Mouse (Mus musculus): ENCODE results near the gene Sox11.

The Sox11 gene

DNA sequence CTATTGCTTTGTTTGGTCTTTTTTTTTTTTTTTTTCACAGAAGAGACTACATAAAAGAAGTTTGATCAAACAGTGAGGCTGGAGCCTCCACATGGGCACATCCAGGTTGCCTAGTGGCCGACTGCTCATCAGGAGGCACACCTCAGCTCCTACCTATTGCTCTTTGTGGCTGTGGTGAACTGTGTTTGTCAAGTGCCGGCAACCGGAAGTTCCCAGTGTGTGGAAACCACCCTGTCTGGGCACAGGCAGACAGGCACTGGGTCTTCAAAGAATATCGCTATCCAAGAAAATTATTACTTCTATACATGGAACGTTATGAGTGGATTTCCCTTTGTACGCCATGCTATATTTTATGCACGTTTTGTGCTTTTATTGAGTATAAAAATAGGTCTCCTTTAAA, 6.0 kb downstream of the Sox11 start:
- DNase-seq (ENCODE audit: low spot score), result no peak

DNA sequence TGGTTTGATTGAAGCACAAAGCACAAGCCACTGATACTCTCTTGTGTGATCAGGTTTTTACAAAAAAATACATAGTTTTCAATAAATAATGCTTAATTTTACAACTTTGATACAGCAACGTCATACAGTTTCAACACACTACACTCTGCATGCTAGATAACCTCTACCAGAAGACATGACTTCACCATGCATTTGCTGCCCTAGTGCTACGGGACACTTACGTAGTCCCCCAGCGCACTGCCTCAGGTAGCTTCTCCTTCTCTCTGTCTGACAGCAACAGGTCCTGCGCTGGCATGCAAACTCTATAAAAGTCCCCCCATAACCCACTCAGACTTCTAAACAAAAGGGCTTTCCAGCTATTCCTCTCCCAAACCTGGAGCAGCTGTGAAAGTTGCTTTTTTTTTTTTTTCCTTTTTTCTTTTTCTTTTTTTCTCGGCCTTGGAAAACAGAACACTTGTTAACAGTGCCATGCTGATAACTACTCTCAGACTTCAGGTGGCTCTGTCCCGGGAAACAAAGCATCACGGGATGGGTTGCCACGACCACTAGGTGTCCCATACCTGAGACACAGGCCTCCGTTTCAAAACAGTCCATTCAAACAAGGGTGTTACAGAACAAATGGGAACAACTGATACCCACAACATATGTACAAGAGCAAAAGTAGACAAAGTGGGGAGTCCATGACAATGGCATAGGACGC, 6.9 kb downstream of the Sox11 start:
- DNase-seq (ENCODE audit: low spot score), result no peak

DNA sequence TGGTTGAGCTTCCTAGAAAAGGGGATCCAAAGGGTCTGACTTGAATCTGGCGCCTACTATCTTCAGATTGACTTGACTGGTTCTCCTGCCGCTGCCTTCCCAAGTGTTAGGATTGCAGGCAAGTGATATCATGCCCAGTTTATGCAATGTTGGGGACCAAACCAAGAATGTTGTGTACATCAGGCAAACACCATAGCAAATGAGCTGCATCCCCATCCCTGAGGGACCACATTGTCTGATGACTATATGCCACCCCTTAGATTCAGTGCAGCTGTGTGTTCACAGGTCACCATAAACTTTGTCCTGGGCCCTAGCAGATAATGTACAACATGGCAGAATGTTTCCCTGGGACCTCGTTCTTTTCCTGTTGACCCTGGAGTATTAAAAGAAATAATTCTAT, 8.8 kb downstream of the Sox11 start:
- no peak for DNase-seq (ENCODE audit: low spot score)

DNA sequence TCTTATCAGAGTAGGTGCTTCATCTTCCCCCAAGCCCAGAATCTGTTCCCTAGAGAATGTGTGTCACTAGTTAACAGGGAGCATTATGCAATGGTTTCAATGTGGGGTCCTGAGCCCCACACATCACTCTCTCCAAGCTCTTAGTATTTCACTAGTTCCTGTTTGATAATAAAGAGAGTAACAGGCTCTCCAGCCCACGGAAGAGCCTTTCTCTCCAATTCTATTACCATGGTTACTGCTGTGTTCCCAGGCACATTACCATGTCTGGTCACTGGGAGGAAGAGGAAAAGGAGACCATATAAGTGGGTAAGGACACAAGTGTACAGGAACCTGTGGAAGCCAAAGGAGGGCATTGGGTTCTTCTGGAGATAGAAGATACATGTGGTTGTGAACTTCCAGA, 19.0 kb downstream of the Sox11 start:
- DNase-seq (ENCODE audit: low spot score), result no peak

DNA sequence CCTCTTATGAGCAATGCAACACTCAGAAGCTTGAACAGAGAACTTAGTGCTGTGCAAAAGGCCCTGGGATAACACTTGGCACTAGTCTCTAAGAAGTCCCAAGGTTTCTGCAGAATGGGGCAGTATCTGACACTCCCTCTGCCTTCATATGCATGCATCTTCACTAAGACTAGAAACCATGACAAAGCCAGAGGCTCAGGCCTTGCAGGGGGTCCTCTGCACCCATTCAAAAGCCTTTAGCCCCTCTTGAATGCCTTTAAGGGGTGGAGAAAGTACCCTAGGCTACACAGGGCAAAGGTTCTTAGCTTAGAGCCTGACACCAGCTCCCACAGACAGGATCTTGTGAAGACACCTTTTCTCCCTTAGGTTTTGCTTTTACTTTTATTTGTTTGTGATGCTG, 21.7 kb downstream of the Sox11 start:
- DNase-seq (ENCODE audit: low spot score), result no peak

DNA sequence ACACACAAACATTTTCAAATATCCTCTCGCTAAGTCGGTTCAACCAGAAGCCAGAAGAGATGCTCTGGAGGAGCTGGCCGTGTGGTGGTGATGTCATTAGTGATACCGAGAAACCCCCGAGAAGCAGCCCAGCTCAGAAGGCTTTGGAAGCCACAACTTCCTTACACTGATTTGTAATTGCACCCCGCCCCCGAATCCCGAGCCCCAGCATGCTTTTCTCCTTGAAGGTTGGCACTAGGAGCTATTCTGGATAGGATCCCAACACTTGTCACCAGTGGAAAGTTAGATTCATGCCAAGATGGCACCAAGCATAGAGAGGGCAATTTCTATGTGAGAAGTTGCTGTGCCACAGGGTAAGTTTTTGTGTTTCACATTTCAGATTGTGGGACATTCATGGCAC, 29.4 kb downstream of the Sox11 start:
- DNase-seq (ENCODE audit: low spot score), result no peak

DNA sequence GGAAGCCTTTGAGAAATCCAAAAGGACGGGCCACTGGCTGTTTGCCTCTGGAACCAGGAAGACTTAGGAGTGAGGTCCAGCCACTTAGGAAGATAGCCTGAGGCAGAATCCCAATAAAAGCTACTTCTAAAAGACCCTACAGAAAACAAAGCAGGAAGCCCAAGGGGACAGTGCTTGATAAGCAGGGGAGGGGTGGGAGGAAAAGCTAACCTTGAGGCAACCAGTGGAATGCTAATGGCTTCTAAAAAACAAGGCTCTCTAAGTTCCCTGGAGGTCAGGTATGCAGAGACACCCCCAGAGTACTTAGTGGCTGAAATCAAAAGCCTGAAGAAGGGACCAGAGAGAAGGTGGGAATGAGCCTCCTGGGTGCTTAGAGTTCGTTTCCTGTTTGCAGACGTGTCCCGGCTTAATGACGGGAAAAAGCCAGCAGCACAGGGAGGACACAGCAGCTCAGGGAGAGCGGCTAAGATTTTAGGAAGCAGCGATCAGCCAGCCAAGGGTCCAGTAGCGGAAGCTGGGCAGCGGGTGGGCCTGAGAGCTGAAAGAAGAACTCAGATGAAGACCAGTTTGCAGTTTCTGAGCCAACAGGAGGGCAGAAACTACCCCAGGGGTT, 30.4 kb downstream of the Sox11 start:
- no peak for DNase-seq (ENCODE audit: low spot score)

DNA sequence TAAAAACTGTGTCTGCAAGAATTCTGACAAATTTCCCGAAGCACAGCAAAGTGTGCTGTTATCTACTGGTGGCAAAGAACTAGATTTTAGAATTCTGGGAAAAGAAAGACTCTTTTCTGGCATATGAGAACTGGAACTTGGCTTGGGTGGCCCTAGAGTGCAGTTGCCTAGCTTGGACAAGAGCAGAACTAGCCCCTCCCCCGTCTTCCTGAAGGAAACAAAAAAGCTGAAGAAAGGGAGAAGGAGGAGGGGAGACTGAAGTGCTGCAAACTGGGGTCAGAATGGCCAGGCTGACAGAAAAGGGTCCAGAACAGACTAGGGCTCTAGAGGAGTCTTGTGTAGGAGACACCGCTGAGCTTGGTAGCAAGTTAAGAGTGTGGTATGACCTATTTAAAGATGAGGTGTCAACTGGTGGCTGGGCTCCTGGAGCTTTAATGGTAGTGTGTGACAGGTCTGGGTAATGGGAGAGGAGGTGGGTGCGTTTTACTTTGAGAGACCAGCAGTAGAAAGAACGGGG, 31.0 kb downstream of the Sox11 start:
- DNase-seq (ENCODE audit: low spot score), result no peak

DNA sequence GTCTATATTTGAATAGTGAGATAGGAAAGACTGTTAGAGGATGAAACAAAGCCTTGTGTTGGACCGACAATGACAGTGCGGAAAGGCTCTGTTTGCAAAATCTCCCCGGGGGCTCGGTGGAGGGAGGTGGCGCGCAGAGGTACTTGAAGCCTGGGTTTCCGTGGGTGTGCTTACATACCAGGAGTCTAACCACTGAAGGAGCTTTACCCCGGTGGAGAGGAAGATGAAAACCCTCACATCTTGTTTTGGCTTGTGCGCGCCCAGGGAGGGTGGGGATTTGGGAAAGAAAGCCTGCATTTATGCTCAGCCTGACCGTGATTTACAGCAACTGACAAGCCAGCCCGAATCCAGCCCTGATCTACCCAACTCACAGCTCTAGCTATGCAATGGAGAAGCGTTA, 31.7 kb downstream of the Sox11 start:
- DNase-seq (ENCODE audit: low spot score), result no peak

DNA sequence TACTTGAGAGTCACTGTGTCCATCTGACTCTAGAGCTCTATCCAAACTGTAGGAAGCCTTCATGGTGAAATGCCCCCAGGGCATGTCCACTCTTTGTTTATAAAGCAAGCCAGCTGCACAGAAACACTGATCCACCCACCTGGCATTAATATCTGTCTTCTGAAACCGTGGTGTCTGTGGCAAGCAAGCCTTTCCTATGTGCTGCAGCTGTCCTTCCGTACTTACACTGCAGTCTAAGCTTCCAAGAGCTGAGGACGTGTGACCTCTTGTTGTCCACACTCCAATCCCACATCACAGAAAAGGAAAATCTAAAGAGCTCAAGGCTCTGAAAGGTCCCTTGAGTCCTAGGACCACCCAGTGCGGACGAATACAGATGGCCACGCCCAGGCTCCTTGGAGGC, 32.4 kb downstream of the Sox11 start:
- DNase-seq (ENCODE audit: low spot score), result no peak

DNA sequence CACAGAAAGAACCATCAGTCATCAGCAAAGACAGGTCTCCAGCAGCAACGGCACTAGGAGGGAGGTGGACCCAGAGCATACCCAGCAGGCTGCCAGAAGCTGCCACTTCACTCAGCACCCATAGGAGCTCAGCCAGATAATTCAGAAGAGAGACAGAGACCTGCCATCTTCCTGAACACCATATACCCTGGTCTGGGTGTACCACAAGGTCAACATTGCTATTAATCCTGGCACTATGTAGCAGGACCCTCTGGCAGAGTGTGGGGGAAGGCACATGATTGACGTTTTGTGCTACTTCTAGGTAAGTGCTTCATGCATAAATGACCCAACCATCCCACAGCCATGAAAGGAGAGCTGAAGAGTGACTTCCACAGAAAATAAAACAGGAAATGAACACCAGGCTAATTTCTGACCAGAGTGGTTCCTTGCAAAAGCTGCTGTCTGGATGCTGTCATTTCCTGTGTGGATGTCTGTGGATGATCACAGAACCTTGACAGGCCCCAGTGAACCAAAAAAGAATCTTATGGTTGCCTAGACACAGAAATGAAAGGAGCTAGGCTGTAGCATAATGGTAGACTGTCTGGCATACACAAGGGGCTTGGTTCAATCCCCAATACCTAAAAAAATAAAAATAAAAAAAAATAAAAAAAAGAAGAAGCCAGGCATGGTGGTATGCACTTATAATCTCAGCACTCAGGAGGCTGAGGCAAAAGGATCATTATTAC, 37.5 kb downstream of the Sox11 start:
- no peak for DNase-seq (ENCODE audit: low spot score)

DNA sequence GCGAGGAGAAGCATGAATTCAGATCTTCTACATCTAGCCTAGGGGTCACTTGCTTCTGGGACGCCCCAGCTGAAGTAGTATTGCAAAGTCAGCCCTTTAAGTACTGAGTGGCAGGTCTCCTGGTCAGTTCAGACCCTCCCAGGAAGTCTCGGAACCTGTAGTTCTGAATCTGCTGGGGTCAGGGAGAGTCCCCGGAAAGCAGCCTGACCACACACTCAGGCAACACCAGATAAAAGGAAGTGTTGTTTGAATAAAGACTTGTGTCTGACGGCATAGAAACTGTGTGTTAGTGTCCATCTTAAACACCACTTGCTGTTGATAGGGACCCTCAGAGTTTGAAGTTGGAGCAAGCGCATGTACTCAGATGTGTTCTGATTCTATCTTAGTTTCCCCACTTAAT, 39.2 kb downstream of the Sox11 start:
- no peak for DNase-seq (ENCODE audit: low spot score)

DNA sequence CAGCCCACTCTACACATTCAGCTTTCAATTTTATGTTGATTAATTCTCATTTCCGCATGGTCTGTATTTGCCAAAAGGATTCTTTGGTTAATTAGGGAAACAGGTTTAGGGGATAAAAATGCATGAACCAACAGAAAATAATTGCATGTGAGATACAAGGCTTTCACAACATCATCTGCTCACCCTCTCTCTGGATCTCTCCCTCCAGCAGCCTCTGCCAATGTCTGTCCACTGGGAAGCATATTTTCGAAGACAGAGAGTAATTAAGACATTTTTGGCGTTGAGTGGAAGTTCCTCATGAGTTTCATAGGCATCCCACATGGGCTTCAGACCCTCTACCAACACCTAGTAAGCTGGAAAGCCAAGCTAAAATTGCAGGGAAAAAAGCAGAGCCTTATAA, 43.7 kb downstream of the Sox11 start:
- no peak for DNase-seq (ENCODE audit: low spot score)

DNA sequence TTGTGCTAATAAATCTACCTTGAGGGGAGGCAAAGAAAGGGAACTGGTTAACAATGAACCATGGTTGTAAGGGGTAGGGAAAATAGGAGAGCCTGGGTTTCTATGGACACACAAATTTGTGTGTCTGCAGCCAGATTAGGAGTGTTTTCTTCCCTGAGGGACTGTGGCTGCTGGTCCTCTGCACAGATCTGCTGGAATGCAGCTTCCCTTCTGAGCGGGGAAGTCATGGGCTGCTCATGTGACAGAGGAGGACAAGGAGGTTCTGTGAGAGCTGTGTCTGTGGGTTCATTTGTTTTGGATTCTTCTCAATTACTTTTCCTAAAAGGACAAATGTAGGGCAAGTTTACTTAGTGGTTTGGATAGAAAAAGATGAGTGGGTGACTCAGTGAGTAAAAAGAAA, 48.2 kb downstream of the Sox11 start:
- DNase-seq (ENCODE audit: low spot score), result no peak

DNA sequence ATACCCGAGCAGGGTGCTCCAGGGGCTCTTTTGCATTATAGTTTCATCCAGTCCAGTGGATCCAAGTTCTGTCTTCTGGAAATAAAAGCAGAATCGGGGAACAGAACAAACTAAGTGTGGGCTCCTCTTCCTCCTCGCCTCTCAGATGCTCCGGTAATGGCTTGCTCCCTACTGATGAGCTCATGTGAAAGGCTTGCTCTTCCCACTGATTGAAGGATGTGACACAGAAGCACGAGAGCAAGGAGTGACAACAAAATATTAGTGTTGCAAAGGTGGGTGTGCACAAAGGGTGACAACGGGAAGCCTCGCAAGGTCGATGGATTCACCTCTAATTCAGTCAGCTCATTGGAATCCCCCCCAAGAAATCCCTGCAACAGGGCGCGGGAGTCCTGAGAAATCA, 48.6 kb downstream of the Sox11 start:
- DNase-seq (ENCODE audit: low spot score), result no peak

DNA sequence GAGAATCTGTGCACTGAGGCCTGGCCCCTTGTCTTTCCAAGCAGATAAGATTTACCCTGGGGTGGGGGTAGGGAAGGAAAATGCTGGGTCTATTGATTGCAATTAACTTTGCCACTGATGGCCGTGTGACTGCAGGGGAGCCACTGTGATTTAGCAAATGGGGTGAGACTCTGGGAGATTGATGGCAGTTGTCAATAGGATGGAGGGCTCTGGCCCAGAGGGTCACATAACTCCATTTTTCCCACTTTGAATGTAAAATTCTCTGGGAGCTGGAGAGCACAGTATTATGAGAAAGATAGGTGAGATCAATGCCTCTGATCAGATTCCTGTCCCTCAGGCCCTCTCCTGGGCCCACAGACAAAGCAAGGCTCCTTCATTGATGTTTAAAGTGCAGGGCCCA, 49.2 kb downstream of the Sox11 start:
- no peak for DNase-seq (ENCODE audit: low spot score)

Measured in left cerebral cortex, adult 11 months (tissue).